Mouse (Mus musculus) testis, adult 2 months (tissue): ENCODE data around the gene Myh10.

Experiments
- CTCF ChIP-seq: fragments of 200-500 bp; IDR thresholded peaks from 2 replicates; pipeline ENCODE4 v1.5.1; 2012; ENCODE audit warnings: low read depth, mild to moderate bottlenecking, inconsistent platforms, low read length, moderate library complexity; ENCODE audit not compliant: control insufficient read depth, insufficient read depth, insufficient replicate concordance
- POLR2A ChIP-seq: fragments of 200-500 bp; IDR thresholded peaks from 2 replicates; pipeline ENCODE4 v1.6.1; 2012; ENCODE audit warnings: low read depth, mild to moderate bottlenecking, inconsistent platforms, low read length, moderate library complexity; ENCODE audit not compliant: control insufficient read depth

DNA sequence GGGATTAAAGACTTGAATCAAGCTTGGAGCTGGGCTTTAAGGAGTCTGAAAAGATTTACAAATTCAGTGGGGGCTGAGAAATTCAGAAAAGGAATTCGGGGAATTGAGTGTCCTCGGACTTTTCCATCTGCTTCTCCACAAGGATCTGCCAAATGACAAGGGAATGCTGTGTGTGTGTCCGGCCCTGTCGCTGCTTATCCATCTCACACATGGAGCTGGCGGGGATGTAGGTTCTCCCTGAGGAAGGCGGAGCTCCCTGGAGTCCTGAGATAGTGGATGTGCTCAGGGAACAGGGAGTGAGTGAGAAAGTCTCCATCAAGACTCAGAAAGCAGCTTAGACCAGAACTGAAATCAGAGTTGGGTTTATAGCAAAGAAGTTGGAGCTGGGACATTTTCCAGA is 46.6 kb upstream of the Myh10 start:
- TF ChIP-seq POLR2A (no peak), CTCF (no peak)
